Mouse (Mus musculus) liver, embryonic 14.5 days (tissue): Measurements from ENCODE around the gene Mok.

Source experiments
- CTCF ChIP-seq: IDR thresholded peaks from 2 replicates; pipeline ENCODE4 v1.5.1; 2016; ENCODE audit warnings: antibody characterized with exemption, low read depth, control low read depth
- EP300 ChIP-seq: IDR thresholded peaks from 2 replicates; pipeline ENCODE4 v1.6.1; 2016; ENCODE audit warnings: antibody characterized with exemption, low read depth

GRCm38 (mm10) chr12:110799226-110799625 lies 41.5 kb downstream of the Mok start:
- no peak for TF ChIP-seq EP300
- TF ChIP-seq CTCF: no peak
